Mouse (Mus musculus) gonadal fat pad, adult 2 months (tissue): ENCODE data around the gene Cnot8. TPM values are rescaled to one million over a fixed set of nuclear protein-coding genes. Genes with fewer than 3 reads are reported as not detected.

Source experiments
- DNase-seq: peaks from one replicate; pipeline ENCODE4 v3.0.0-alpha.2; 2012; ENCODE audit warnings: low read depth
- polyA plus RNA-seq: library from polyadenylated mRNA; depleted of rRNA; stranded (reverse); fragments of >200 nt; gene quantifications from 2 replicates; pipeline ENCODE4 v1.2.3, GENCODE M21; 2012

Gene Cnot8
- polyA plus RNA-seq, 1 experiment, result 54.6 TPM

DNA sequence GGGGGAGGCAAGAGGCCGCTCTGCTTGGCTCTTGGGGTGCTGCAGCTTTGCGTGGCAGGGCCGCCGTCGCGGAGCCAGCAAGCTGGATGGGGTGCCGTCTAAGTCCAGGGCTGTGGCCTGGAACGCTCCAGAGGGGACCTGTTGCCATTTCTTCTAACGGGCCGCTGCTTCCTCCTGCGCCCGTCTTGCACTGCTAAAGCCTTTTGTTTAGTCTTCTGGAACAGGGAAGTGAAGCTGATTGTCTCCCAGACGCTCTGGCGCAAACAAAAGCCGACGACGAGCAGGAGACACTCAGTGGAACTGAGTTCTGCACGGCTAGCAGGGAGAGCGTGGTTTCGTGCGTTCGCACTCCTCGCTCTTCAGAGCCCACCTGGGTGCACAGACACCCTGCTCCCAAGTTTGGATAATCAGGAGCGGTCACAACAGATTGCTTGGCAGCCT lies 418 bp downstream of the Cnot8 start:
- no peak for DNase-seq

DNA sequence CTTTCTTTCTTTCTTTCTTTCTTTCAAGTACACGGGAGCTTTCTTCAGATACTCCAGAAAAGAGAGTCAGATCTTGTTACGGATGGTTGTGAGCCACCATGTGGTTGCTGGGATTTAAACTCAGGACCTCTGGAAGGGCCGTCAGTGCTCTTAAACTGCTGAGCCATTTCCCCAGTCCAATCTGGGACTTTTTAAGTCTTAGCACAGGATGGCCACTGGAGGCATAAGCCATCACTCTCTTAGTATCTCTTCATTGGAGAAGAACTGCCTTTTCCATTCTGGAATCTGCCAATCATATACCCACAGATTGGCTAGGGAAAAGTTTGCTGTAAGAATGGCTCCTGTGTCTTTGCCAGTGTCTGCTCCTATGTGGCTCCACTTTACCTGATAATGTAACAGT lies 3.1 kb downstream of the Cnot8 start:
- no peak for DNase-seq

DNA sequence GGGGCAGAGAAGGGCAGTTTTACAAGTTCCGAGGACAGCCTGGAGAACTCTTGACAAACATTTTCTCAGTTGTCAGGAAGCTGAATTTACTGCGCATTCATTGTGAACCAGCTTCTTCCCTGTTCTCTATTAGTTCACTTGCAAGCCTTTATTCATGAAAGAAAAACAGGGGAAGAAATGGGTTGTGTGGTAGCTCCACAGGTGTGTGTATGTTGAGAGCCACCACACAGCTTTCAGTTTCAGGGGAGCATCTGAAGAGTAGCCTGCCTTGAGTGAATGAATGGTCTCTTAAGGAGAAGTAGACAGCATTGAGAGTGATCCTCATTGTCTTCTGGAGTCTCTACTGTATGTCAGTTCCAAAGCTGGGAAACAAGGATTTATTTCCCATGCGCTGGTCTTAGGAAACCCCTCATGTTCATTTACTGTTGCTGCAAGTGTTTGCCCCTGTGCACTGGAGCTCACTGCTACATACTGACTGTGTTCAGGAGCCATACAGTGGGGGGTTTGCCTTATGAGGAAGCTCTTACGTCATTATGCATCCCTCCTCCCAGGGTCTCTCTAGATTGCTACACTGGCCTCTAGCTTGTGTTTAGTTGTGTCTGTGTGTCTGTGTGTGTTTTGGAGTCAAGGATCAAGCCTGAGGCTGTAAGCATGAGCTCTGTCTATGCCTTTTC lies 3.8 kb downstream of the Cnot8 start:
- no peak for DNase-seq

DNA sequence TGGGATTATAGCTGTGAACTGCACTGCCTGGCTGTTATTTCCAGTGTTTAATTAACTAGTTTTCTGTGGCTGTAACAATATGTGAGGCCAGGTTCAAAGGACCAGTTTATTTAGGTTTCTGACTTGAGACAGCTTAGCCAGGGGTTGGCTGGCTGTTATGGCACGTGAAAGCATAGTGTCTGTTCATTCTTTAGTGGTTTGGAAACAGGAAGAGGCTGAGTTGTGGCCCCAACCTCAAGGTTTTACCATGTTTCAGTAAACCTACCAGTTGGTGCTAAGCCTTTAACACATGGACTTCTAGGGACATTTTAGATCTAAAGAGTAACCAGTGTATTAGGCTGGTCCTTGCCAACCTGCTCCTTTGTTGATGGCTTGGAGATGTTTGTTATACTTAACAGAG lies 12.6 kb downstream of the Cnot8 start:
- DNase-seq, result no peak

DNA sequence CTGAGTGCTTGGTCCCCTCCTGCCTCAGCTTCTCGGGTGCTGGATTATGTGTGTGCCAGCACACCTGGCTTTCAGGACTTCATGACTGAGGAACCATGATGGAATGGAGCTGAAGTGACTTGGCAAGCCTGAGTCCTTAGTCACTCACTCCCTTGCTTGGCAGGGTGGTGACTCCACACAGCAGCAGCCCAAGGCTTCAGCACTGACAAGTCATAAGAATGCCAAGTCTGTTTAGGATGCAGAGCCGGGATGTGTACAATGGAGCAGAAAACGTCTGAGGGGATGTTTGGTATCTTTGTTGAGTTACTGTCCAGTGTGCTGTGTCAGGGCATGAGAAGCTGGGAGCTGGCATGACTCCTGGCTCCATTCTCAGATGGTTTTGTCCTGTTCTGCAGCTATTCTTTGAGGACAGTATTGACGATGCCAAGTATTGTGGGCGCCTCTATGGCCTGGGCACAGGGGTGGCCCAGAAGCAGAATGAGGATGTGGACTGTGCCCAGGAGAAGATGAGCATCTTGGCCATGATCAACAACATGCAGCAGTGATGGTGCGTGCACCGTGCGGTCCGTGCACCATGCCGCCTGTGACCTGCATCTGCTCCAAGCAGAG lies 13.2 kb downstream of the Cnot8 start:
- no peak for DNase-seq

DNA sequence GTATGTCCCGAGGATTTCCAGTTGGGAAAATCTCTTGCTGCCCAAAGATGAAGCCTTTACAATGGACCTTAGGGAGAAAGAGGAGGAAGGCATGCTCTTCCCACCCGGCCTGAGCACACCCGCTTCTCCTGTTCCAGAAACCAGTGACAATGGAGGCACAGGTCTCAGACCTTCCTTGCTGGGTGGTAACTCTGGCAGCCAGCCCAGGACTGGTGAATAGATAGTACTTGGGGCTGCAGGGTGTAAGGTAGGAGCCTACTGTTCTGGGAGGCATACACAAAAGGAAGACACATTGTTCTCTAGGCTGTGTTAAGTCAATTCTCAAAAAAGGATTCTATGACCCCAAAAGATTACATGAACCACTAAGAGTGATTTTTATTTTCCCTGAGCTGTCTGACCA lies 16.7 kb downstream of the Cnot8 start:
- DNase-seq, result no peak

DNA sequence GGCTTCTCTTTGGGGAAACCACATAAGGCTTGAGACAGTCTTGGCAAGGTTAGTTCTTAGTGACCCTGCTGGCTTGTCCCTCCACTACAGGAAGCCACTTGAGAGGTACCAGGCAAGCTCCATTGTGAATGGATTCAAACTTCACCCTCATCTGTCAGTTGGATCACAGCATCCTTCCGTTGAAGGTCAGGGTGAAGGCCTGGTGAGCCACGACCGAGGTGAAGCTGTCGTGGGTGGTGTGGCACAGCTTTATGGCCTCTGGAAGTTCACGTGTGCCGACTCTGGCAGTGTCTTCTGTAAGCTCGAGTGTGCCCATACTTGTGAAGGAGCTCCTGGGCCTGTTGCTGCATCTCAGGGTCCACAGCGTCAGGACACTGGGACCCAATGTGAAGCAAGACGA lies 17.4 kb downstream of the Cnot8 start:
- DNase-seq, result no peak

DNA sequence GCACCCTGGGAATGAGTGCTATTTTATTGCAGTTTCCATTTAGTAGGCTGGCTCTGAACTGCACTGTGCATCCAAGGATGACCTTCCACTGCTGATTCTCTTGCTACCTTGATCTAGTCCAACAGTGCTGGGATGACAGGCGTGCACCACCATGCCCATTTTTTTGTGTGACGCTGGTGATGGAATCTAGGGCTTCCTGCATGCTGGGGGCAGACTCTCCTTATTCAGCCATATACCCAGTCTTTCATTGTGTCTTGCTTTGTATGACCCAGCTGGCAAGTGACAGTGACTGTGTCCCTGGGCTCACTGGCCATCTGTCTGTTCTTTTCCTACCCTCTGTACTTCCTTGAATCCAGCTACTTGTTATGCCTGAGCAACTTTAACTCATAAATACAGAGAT lies 19.8 kb downstream of the Cnot8 start:
- DNase-seq, result no peak

DNA sequence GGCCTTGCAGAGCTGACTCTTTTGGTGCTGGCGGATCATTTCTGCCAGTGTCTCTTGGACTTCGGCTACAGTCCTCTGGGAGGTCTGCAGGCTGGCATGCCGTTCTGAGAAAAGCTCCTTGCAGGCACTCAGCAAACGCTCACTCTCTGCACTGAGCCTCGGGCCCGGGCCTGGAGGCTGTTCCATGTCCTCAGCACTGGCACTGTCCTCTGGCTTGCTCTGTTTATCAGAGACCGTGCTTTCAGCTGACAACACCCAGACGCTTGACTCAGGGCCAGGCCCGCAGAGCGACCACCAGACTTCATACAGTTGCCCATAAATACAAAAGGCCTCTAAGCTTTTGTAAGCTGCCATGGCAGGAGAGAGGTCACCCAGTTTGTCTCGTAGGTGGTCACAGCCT lies 21.1 kb downstream of the Cnot8 start:
- DNase-seq, result no peak

DNA sequence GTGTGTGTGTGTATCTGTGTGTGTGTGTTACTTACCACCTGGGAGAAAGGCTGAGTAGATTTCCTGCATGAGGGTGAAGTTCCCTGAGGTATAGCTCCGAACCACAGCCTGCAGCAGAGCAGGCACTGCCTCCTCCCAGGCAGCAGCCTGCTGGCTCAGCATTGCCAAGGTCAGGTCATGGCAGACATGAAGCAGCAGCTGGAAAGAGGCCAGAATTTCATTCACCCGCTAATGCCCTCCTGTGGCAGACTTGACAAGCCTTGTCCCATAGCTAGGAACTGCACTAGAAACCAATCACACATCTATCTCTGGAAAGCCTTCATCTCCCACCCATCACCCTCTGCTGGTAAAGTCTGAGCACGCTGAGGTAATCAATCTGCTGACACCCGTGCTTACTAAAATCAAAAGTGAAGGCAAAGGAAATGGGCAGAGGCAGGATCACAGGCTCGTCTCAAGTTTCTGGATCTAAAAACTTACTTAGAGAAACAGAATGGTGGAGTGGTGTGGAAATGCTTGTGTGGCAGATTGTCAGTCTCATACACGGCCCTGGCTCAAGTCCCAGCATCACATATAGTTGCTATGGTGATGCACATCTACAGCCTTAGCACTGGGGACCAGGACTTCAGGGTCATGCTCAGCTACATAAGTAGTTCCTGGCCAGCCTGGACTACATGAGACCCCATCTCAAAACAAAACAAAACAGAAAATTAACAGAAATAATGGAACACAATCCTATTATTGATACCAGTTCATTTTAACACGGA lies 22.6 kb downstream of the Cnot8 start:
- no peak for DNase-seq

DNA sequence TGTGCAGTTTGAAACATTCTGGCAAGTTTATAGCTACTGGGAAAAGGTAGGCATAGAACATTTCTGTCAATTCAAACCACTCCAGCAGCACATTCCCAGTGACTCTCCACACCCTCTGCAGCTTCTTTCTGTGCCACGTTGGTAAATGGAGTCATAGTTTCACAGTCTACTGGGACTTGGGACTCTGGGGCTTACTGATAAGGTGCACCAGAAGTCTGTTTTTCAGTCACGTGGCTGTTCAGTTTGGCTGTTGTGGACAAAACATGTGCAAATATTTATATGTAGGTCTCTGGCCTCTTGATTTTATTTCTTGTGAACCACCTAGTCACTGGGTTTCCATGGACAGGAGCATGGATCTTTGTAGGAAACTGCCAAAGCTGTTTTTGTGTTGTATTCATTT lies 23.6 kb downstream of the Cnot8 start:
- no peak for DNase-seq

DNA sequence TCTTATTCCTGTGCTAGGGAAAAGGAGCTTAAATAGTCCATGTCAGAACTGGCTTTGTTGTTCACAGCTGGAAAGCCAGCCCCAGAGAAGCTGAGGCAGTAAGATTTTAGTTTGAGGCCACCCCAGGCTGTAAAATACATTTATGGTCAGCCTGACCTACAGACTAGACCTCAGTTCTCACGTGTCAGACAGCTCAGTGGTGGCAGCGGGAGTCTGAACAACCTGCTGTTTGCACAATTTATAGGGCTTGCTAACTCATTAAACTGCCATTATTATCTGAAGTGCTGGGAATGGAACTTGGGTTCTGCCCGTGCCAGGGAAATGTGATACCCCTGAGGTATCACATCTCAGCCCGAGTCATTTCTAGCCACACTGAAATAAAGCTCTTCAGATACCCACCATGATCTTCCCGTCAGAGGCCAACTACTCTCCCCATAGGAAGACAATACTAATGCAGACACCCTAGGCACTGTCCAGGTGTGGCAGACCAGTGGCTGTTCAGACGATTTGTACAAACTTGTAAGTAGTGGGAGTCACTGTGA lies 25.4 kb downstream of the Cnot8 start:
- DNase-seq, result no peak

DNA sequence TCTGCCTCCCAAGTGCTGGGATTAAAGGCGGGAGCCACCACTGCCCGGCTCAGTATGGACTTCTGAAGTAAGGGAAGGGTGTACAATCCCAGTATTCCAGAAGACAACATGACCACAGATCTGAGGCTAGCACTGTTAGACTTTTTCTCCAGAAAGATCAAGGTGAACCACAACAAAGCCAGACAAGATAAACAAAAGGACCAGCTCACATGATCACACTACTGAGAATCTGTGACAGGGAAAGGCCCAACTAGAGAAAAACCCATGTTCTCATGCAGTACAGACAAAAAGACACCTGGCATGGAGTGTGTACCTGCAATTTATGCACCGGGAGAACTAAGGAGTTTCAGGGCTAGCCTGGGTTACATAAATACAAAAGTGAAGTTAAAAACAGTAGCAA lies 28.1 kb downstream of the Cnot8 start:
- DNase-seq, result no peak

DNA sequence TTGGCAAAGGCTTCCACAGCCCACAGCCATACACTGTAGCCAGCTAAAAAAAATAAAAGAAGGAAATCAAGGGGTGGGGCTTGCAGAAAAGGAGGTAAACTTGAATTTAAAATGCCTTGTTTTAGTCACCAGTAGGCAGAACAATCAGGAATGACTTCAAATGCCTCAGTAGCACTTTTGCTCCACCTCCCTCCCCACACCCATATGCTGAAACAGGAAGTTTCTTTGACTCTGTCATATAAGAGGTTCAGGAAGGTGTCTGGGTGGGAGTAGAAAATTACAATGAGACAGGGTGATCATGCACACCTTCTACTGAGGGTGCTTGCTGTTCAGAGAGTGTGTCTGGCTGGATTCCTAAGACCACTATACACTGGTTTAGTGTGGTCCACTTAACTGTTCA lies 30.9 kb downstream of the Cnot8 start:
- DNase-seq, result no peak

DNA sequence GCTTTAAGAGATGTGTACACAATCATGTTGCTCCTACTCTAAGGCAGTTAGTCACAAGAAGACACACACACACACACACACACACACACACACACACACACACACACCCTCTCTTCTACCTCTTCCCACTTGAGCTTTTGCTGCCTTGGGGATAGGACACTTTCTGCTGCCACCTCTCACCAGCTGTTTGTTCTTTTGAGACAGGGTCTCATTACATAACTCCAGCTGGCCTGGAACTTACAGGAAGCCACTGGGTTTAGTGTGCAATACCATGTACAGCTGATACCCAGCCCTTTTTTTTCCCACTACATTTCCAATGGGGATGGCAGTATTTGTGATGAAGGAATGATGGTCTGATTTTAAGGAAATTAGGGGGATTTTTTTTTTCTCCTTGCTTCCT lies 31.3 kb downstream of the Cnot8 start:
- DNase-seq, result no peak

DNA sequence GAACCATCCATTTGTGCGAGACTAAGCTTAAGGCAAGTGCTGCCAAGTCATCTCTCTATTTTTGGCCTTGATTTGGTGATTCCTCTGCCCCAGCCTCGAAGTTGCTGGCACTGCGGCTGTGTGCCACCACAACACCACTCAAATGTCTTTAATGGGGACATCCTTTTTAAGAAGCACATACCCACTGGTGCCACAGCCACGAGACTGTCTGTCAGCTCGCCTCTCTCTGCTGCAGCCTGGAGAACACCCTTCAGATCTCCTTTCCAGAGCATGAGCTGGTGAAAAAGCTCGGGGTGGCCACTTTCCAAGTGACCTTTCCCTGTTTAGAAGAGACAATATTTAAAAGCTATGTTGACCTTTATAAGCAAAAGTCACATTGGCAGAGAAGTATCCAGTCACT lies 32.7 kb downstream of the Cnot8 start:
- no peak for DNase-seq

DNA sequence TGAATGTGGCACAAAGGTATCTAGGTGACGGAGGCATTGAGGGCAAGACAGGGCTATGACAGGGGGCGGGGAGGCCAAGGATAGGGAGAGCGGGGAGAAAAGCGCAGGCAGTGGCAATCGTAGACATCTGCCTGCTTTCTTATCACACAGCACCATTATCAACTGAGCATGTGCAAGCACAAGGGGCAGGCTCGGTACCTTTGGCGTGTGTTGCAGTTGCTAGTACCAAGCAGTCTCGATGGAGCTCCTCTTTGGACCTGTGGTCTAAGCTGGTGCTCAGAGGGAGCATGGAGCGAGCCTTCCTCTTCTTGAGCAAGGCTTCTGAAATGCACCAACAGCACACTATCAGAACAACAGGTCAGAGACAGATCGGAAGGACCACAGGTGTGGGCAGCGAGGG lies 34.9 kb downstream of the Cnot8 start:
- DNase-seq, result no peak

DNA sequence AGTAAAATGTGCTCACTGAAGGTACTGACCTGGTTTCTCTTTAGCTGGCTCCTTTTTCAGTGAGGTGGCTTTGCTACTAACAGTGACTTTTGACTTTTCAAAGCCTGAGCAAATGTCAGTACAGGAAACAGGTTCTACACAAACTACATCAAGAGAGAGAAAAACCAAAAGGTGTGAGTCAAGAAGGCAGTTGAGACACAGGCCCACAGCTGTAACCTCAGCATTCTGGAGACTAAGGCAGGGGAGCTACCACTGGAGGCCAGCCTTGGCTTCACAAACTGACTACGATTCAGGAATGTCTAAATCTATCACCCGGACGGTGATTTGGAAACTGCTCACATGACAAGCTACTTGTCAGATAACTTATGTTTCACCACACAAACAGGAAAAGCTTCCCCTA lies 35.5 kb downstream of the Cnot8 start:
- no peak for DNase-seq

DNA sequence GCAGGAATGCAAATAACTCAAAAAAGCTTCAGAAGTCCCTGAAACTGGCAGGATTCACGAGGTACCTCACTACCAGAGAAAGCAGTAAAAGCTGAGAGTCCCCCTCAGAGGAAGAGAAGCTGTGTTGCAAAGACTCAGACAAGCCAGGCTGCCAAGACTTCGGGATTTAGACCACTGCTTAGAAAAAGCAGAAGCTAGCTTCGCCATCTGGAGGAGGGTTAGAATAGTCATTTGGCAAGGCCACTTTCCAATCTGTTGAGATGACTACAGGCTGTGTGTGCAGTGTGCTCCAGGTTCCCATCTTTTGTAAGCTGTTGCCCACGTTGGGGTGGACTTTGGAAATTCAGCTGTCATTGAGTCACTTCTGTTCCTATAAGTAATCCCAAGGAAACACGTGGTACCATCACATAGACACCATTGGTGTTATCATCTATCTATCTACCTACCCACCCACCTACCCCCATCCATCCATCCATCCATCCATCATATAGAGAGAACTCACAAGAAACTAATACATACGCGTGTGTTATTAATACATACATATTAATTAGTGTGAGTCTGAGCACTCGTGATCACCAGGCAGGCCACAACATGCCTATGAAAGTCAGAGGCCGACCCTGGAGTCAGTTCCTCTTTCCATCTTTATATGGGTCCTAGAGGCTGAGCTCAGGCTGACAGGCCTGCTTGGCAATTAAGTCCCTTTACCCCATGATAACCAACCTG lies 39.9 kb downstream of the Cnot8 start:
- DNase-seq, result no peak

DNA sequence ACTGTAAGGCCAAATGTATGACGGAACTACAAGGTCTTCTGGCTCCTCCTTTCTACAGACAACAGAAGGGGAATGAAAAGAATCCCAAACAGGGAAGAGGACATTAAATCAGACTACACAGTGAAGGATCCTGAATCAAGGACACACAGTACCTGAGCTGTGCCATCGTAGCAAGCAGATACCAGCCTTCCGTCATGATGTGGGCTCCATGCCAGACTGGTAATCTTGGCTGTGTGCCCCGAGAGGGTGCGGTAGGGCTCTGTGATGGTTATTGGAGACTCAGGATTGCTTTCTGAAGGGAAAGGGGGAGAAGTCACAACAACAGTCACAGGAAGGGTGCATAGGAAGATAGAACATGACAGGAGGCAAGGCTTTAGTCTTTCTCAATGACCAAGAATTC lies 42.3 kb downstream of the Cnot8 start:
- no peak for DNase-seq

DNA sequence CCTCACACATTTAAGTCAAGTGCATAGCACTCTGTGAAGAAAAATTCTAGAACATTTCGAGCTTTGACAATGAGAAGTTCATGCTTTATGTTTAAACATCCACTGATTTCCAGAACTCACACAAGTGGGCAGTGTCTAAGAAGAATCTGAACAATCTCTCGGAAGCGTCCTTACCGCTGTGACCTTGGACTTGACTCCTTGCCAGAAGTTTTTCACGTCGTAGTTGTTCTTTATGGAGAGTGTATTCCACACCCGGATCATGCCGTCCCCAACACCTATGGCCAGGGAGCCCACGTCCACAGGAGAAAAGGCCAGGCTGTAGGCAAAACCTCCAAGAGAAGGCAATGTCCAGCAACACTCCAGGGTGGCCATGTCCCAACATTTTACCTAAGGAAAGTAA lies 51.5 kb downstream of the Cnot8 start:
- DNase-seq, result no peak

DNA sequence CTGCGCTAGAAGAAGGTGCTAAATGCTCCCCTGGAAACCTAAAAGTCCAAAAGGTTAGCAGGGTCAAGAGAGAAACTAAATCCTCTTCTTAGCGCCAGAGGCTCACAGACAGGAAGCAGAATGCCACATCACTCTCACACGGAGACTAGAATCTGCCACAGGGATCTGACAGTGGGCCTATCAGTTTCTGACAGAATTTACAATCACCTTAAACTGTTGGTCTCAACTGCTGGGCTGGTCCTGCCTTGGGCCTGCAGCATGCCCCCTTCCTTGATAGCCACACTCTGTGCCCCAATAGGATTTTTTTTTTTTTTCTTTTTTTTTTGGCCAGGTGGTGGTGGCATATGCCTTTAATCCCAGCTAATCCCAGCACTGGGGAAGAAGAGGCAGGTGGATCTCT lies 52.9 kb downstream of the Cnot8 start:
- DNase-seq, result no peak
